Mouse (Mus musculus): ENCODE data around the gene Tmem52b. TPM values are rescaled to one million over a fixed set of nuclear protein-coding genes. Genes with fewer than 3 reads are reported as not detected.

The Tmem52b gene
- polyA plus RNA-seq, 1 experiment from 2014 or later: not detected

GRCm38 (mm10) chr6:129503471-129503870, 8.9 kb upstream of the Tmem52b start:
- H3K36me3 ChIP-seq (ENCODE audit: control insufficient read depth, insufficient read depth, low read length): no peaks in the 10 kb centered on the region
- no peaks in the 10 kb centered on the region for H3K27me3 ChIP-seq (replicated peaks; ENCODE audit: control insufficient read depth, insufficient read depth, low read length)
- ATAC-seq (ENCODE audit: low read depth): no peak
- DNase-seq (ENCODE audit: low spot score): no peak
- H3K9me3 ChIP-seq (ENCODE audit: control insufficient read depth, low read length): 0 out of 2 replicates have a peak, but pooled peaks cover 6% of the 10 kb centered on the region
- WGBS: 86% methylated on average over 2 of the region's 2 CpGs
- H3K4me2 ChIP-seq (ENCODE audit: low read depth, low read length): no peak overlapping the region
- H3K9ac ChIP-seq (ENCODE audit: low read depth, low read length): no peak overlapping the region
- no peaks in the 10 kb centered on the region for H3K4me1 ChIP-seq (ENCODE audit: control insufficient read depth, insufficient read depth, low read length)
- no peak overlapping the region for H3K27ac ChIP-seq (replicated peaks; ENCODE audit: low read depth, low read length)
- H3K4me3 ChIP-seq (ENCODE audit: low read depth, low read length): no peak overlapping the region

- ATAC-seq (ENCODE audit: low read depth): no peak
- Histone ChIP-seq H3K9ac (ENCODE audit: low read depth, low read length) (no peak within 1 kb of the TSS), H3K4me3 (ENCODE audit: low read depth, low read length) (no peak within 1 kb of the TSS), H3K36me3 (ENCODE audit: control insufficient read depth, insufficient read depth, low read length) (no peaks in the 10 kb centered on the region), H3K4me2 (ENCODE audit: low read depth, low read length) (no peak within 1 kb of the TSS), H3K27ac (replicated peaks; ENCODE audit: low read depth, low read length) (no peak within 1 kb of the TSS), H3K27me3 (replicated peaks; ENCODE audit: control insufficient read depth, insufficient read depth, low read length) (no peaks in the 10 kb centered on the region), H3K4me1 (ENCODE audit: control insufficient read depth, insufficient read depth, low read length) (no peaks in the 10 kb centered on the region), H3K9me3 (ENCODE audit: control insufficient read depth, low read length) (0 out of 2 replicates have a peak, but pooled peaks cover 6% of the 10 kb centered on the region)
- WGBS: 82% methylated on average over 9 of the region's 9 CpGs
- no peak for DNase-seq (ENCODE audit: low spot score)
These were observed 5.3 kb upstream of the Tmem52b start, which contains the start of gene Olr1 for GRCm38 (mm10) chr6:129507024-129507423. TSS of gene Olr1 (minus strand) at chr6:129507165.

DNA sequence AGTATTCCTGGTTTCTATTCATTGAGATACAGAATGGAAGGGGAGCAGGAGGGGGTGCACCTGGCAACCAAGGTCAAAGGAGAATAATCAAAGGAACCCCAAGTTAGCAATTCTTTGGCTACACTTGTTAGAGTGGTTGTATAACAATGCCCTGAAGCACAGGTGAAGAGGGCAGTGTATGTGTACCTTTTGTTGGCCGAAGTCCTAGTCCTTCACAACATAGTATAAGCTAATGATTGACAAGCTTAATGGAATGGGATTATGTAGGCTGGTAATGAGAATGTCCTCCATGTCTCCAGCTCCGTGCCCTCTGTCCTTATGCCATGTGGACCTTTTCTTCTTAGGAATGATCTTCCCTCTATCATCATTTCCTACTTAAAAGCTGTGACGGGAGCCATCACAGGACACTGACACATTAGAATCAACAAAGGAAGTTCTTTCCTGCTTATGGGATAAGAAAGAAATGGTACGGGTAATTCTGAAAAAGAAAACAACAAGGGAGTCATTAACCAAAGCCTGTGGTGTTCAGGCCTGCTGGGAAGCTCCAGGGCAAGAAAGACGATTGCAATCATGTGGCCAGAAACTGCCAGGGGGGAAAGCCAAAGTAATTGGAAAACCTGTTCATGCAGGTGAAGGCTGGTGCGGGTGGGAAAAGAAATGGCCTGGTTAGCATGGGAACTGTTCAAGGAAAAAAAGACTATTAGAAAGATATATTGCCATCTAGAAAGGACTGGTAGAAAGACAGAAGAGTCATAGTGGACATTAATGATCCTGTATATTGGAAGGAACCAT, 2.0 kb upstream of the Tmem52b start:
- Histone ChIP-seq H3K27me3 (replicated peaks; ENCODE audit: control insufficient read depth, insufficient read depth, low read length) (no peaks in the 10 kb centered on the region), H3K9me3 (ENCODE audit: control insufficient read depth, low read length) (no peaks in the 10 kb centered on the region), H3K4me1 (ENCODE audit: control insufficient read depth, insufficient read depth, low read length) (no peaks in the 10 kb centered on the region), H3K27ac (replicated peaks; ENCODE audit: low read depth, low read length) (no peak overlapping the region), H3K4me3 (ENCODE audit: low read depth, low read length) (no peak overlapping the region), H3K36me3 (ENCODE audit: control insufficient read depth, insufficient read depth, low read length) (no peaks in the 10 kb centered on the region), H3K4me2 (ENCODE audit: low read depth, low read length) (no peak overlapping the region), H3K9ac (ENCODE audit: low read depth, low read length) (no peak overlapping the region)
- ATAC-seq (ENCODE audit: low read depth) (no peak), DNase-seq (ENCODE audit: low spot score) (no peak)
- 67% methylated on average over 6 of the region's 6 CpGs for WGBS

DNA sequence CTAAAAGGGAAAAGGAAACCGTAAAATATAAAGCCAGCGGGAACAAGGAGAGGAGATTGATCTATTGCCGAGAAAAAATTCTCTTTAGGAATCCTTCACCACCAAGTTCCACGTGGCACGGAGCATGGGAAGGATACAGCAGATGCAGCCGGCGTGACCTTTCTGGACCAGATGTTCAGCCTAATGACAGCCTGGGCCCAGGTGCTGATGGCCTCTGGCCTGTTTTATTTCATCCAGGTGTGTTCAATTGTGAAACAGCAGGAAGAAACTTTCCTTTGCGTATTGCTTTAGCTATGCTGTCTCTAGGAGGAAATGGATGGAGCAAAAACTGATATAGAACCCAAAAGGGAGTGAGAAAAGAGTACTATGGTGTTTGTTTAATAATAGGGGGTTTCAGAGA, 513 bp downstream of the Tmem52b start:
- H3K4me1 ChIP-seq (ENCODE audit: control insufficient read depth, insufficient read depth, low read length): no peaks in the 10 kb centered on the region
- no peak overlapping the region for H3K4me3 ChIP-seq (ENCODE audit: low read depth, low read length)
- no peaks in the 10 kb centered on the region for H3K36me3 ChIP-seq (ENCODE audit: control insufficient read depth, insufficient read depth, low read length)
- 43% methylated on average over 8 of the region's 8 CpGs for WGBS
- DNase-seq (ENCODE audit: low spot score) (no peak), ATAC-seq (ENCODE audit: low read depth) (no peak)
- no peak overlapping the region for H3K9ac ChIP-seq (ENCODE audit: low read depth, low read length)
- no peaks in the 10 kb centered on the region for H3K27me3 ChIP-seq (replicated peaks; ENCODE audit: control insufficient read depth, insufficient read depth, low read length)
- H3K27ac ChIP-seq (replicated peaks; ENCODE audit: low read depth, low read length): no peak overlapping the region
- H3K9me3 ChIP-seq (ENCODE audit: control insufficient read depth, low read length): no peaks in the 10 kb centered on the region
- H3K4me2 ChIP-seq (ENCODE audit: low read depth, low read length): no peak overlapping the region

GRCm38 (mm10) chr6:129513409-129513808, 1.1 kb downstream of the Tmem52b start:
- Histone ChIP-seq H3K4me2 (ENCODE audit: low read depth, low read length) (no peak overlapping the region), H3K36me3 (ENCODE audit: control insufficient read depth, insufficient read depth, low read length) (no peaks in the 10 kb centered on the region), H3K4me3 (ENCODE audit: low read depth, low read length) (no peak overlapping the region), H3K9ac (ENCODE audit: low read depth, low read length) (no peak overlapping the region), H3K27ac (replicated peaks; ENCODE audit: low read depth, low read length) (no peak overlapping the region), H3K27me3 (replicated peaks; ENCODE audit: control insufficient read depth, insufficient read depth, low read length) (no peaks in the 10 kb centered on the region), H3K4me1 (ENCODE audit: control insufficient read depth, insufficient read depth, low read length) (no peaks in the 10 kb centered on the region), H3K9me3 (ENCODE audit: control insufficient read depth, low read length) (no peaks in the 10 kb centered on the region)
- ATAC-seq (ENCODE audit: low read depth): 0 out of 2 replicates have a peak, but pooled peaks have one; percentile 57
- DNase-seq (ENCODE audit: low spot score): peak; percentile 84
- WGBS: 62% methylated on average over 1 of the region's 1 CpGs

DNA sequence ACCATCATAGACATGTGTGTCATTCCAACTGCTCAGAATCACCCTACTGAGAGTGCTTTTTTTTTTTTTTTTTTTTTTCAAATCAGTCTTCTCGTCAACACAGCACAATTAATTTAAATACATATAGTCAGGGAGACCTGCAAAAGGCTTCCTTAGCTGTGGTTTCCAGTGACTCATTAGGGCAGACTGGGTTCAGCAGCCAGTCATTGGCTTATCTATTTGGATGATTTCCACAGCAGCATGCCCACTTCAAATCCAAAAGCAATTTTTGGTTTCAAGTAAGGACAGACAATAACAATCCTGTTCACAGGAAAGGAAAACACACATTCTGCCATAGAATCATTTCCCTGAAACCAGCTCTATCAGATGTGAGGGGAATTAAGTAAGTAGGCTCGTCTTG, 2.0 kb downstream of the Tmem52b start:
- Histone ChIP-seq H3K4me3 (ENCODE audit: low read depth, low read length) (no peak overlapping the region), H3K9me3 (ENCODE audit: control insufficient read depth, low read length) (no peaks in the 10 kb centered on the region), H3K27me3 (replicated peaks; ENCODE audit: control insufficient read depth, insufficient read depth, low read length) (no peaks in the 10 kb centered on the region), H3K4me2 (ENCODE audit: low read depth, low read length) (no peak overlapping the region), H3K36me3 (ENCODE audit: control insufficient read depth, insufficient read depth, low read length) (no peaks in the 10 kb centered on the region), H3K9ac (ENCODE audit: low read depth, low read length) (no peak overlapping the region), H3K27ac (replicated peaks; ENCODE audit: low read depth, low read length) (no peak overlapping the region), H3K4me1 (ENCODE audit: control insufficient read depth, insufficient read depth, low read length) (no peaks in the 10 kb centered on the region)
- ATAC-seq (ENCODE audit: low read depth) (no peak), DNase-seq (ENCODE audit: low spot score) (no peak)
- WGBS: 68% methylated on average over 2 of the region's 2 CpGs

DNA sequence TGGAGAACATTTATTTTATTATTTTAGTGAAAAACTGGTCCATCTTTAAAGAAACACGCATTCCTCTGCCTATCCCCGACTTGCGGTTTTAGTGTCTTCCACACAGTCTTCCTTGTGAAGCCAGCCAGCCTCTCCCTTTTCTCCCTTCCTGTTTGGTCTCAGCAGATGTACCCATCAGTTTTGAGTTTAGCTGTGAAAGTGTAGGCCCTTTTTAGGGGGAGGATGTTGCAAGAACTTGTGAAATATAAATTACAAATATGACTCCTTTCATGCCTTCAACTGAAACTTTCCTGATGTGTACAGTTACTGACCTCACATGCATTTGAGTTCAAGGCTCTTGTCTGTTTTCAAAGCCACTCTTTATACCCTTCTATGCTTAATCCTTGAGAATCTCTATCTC, 2.7 kb downstream of the Tmem52b start:
- Histone ChIP-seq H3K4me1 (ENCODE audit: control insufficient read depth, insufficient read depth, low read length) (no peaks in the 10 kb centered on the region), H3K27me3 (replicated peaks; ENCODE audit: control insufficient read depth, insufficient read depth, low read length) (no peaks in the 10 kb centered on the region), H3K4me2 (ENCODE audit: low read depth, low read length) (no peak overlapping the region), H3K36me3 (ENCODE audit: control insufficient read depth, insufficient read depth, low read length) (no peaks in the 10 kb centered on the region), H3K9me3 (ENCODE audit: control insufficient read depth, low read length) (no peaks in the 10 kb centered on the region), H3K4me3 (ENCODE audit: low read depth, low read length) (no peak overlapping the region), H3K27ac (replicated peaks; ENCODE audit: low read depth, low read length) (no peak overlapping the region), H3K9ac (ENCODE audit: low read depth, low read length) (no peak overlapping the region)
- DNase-seq (ENCODE audit: low spot score) (no peak), ATAC-seq (ENCODE audit: low read depth) (no peak)
- 81% methylated on average over 3 of the region's 3 CpGs for WGBS

- H3K27me3 ChIP-seq (replicated peaks; ENCODE audit: control insufficient read depth, insufficient read depth, low read length): no peaks in the 10 kb centered on the region
- WGBS: 89% methylated on average over 10 of the region's 10 CpGs
- H3K4me2 ChIP-seq (ENCODE audit: low read depth, low read length): no peak overlapping the region
- ATAC-seq (ENCODE audit: low read depth): no peak
- no peak for DNase-seq (ENCODE audit: low spot score)
- no peaks in the 10 kb centered on the region for H3K36me3 ChIP-seq (ENCODE audit: control insufficient read depth, insufficient read depth, low read length)
- H3K4me1 ChIP-seq (ENCODE audit: control insufficient read depth, insufficient read depth, low read length): no peaks in the 10 kb centered on the region
- no peak overlapping the region for H3K27ac ChIP-seq (replicated peaks; ENCODE audit: low read depth, low read length)
- H3K4me3 ChIP-seq (ENCODE audit: low read depth, low read length): no peak overlapping the region
- no peaks in the 10 kb centered on the region for H3K9me3 ChIP-seq (ENCODE audit: control insufficient read depth, low read length)
- no peak overlapping the region for H3K9ac ChIP-seq (ENCODE audit: low read depth, low read length)
These were observed 4.0 kb downstream of the Tmem52b start for GRCm38 (mm10) chr6:129516388-129516787.
